Mouse (Mus musculus) G1E (cell line): ENCODE measurements around the gene Tex50. TPM values are rescaled to one million over a fixed set of nuclear protein-coding genes. Genes with fewer than 3 reads are reported as not detected.
A peak's percentile ranks its signal among the peaks of the same experiment; 100 is the strongest.
"Not testable (repeated sequence)": the region's sequence is repeated elsewhere in the genome, so short reads cannot be mapped to it uniquely, and the experiment has no call there.

Experiments used
- ATAC-seq: 2 replicates; pipeline ENCODE4 v1.8.0; 2016; ENCODE audit warnings: mild to moderate bottlenecking; ENCODE audit not compliant: insufficient number of reproducible peaks, poor library complexity, low FRiP score, severe bottlenecking; ENCODE audit errors: extremely low read depth
- DNase-seq: peaks from one replicate; pipeline ENCODE4 v3.0.0; 2012; ENCODE audit warnings: low spot score
- H3K27me3 ChIP-seq: 2 replicates; pipeline ENCODE4 v1.6.1; 2012; ENCODE audit warnings: mild to moderate bottlenecking, low read length, inconsistent platforms; ENCODE audit not compliant: insufficient read depth
- H3K36me3 ChIP-seq: replicated peaks from 2 replicates; pipeline ENCODE3; 2012; ENCODE audit warnings: mild to moderate bottlenecking, inconsistent platforms
- H3K4me1 ChIP-seq: 2 replicates; pipeline ENCODE4 v1.6.1; 2012; ENCODE audit warnings: low read depth, low read length, inconsistent platforms, mixed read lengths; ENCODE audit not compliant: insufficient read depth
- H3K4me3 ChIP-seq: 2 replicates; pipeline ENCODE4 v1.5.1; 2012; ENCODE audit warnings: low read depth, mild to moderate bottlenecking, inconsistent platforms, low read length, moderate library complexity, mixed read lengths
- H3K9me3 ChIP-seq: replicated peaks from 2 replicates; pipeline ENCODE4 v1.6.1; 2012; ENCODE audit warnings: inconsistent platforms
- CTCF ChIP-seq: IDR thresholded peaks from 2 replicates; pipeline ENCODE4 v1.5.1; 2012; ENCODE audit warnings: low read depth, low read length, inconsistent platforms, mixed read lengths
- GATA1 ChIP-seq: IDR thresholded peaks from 2 replicates; pipeline ENCODE4 v1.6.1; 2012; ENCODE audit warnings: borderline replicate concordance, low read length, inconsistent platforms, mixed read lengths
- GATA2 ChIP-seq: IDR thresholded peaks from 2 replicates; pipeline ENCODE4 v1.6.1; 2012; ENCODE audit warnings: low read depth, low read length, inconsistent platforms, borderline replicate concordance
- POLR2AphosphoS5 ChIP-seq: IDR thresholded peaks from 2 replicates; pipeline ENCODE4 v1.6.1; 2012; ENCODE audit warnings: low read depth, low read length, inconsistent platforms; ENCODE audit not compliant: insufficient replicate concordance
- TAL1 ChIP-seq: conservative IDR thresholded peaks from 2 replicates; pipeline ENCODE4 v1.6.1; 2012; ENCODE audit warnings: low read depth, low read length, inconsistent platforms, mixed read lengths
- polyA plus RNA-seq: library from polyadenylated mRNA; stranded (reverse); fragments of >175 nt; gene quantifications from 2 replicates; pipeline ENCODE4 v1.2.3, GENCODE M21; 2012
- total RNA-seq, 2 experiments: library from RNA; stranded (forward) in 1 of 2; stranded (reverse) in 1 of 2; fragments of 200-1000 nt in 1 of 2; fragments of >200 nt in 1 of 2; fragmentation: Nextera tagmentation in 1 of 2; gene quantifications; 2 replicates each; pipeline ENCODE4 v1.2.3; 2014 to 2017

The Tex50 gene
- total RNA-seq (2014; fragmentation: Nextera tagmentation) (not detected in 2 replicates), total RNA-seq (2017) (0.23 TPM in 1 of 2 replicates, not detected in the other), polyA plus RNA-seq (not detected in 2 replicates)

DNA sequence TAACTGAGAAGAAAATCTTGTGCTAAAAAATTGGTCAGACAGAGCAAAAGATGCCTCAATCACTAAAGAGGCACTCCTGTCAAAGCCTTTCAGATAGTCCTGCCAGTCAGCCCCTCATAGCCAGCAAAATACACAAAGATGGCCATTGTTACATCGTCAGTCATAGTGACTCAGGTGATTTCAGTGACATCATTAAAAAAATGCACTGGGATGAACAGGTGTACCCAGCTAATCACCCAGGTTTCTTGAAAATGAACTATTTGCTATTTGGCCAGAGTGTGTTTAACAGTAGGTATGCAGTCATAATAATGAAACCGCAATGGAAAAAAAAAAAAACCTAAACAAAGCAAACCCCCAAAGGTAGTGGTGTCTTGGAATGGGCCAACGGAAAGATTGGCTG lies at the start of gene Tex50:
TSS of gene Tex50 (minus strand) at position 101 of the 400 bp plus-strand sequence.
- Histone ChIP-seq H3K4me3 (no peak within 1 kb of the TSS), H3K27me3 (peaks cover 14% of the 10 kb centered on the region), H3K36me3 (no peaks in the 10 kb centered on the region), H3K4me1 (peaks cover 7% of the 10 kb centered on the region), H3K9me3 (0 out of 2 replicates have a peak, but pooled peaks cover 3% of the 10 kb centered on the region)
- TF ChIP-seq GATA2, result no peak
- TF ChIP-seq GATA1, result no peak
- TF ChIP-seq CTCF, result no peak
- no peak for TF ChIP-seq TAL1
- TF ChIP-seq POLR2AphosphoS5, result no peak
- DNase-seq (no peak), ATAC-seq (no peak)

DNA sequence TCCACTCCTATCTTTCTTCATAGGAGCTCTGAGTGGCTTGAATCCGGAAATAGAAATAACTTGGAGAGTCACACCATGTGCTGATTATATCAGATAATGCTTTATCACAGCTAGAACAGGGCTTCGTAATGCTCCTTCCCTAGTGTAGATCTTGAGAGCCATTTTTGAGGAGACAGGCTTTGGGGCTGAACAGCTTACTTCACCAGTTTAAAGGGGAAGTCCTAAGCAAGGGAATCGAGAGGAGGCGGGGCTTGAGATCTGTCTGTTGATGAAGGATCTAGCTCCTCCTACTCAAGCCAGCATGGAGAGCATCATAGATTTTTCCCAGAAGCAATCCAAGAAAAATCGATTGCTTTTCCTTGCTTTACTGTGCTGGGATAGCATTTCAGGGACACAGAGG lies 40.7 kb upstream of the Tex50 start:
- DNase-seq (peak; percentile 21), ATAC-seq (peak; percentile 58; the same call in 1 of the 2 replicates)
- Histone ChIP-seq H3K36me3 (no peaks in the 10 kb centered on the region), H3K27me3 (no peaks in the 10 kb centered on the region), H3K9me3 (no peaks in the 10 kb centered on the region), H3K4me3 (no peak overlapping the region), H3K4me1 (peaks cover 28% of the 10 kb centered on the region)
- TF ChIP-seq CTCF, result no peak
- no peak for TF ChIP-seq GATA1
- no peak for TF ChIP-seq POLR2AphosphoS5
- no peak for TF ChIP-seq TAL1
- no peak for TF ChIP-seq GATA2

DNA sequence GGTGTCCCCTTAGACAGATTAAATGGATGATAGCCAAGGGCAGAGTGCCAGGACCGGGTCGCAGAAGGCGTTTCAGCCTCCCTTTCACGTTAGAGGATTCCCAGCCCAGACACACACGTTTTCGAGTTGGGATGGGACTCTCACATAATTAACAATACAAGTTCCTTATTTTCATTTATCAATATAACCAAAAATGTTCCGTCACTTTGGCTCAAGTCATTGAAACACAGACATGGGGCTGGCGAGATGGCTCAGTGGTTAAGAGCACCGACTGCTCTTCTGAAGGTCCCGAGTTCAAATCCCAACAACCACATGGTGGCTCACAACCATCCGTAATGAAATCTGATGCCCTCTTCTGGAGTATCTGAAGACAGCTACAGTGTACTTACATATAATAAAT lies 37.2 kb upstream of the Tex50 start:
- H3K4me1 ChIP-seq, result peaks cover 35% of the 10 kb centered on the region
- H3K9me3 ChIP-seq, ATAC-seq, H3K4me3 ChIP-seq, H3K36me3 ChIP-seq, DNase-seq: not testable (repeated sequence)
- H3K27me3 ChIP-seq, result peaks cover 13% of the 10 kb centered on the region

DNA sequence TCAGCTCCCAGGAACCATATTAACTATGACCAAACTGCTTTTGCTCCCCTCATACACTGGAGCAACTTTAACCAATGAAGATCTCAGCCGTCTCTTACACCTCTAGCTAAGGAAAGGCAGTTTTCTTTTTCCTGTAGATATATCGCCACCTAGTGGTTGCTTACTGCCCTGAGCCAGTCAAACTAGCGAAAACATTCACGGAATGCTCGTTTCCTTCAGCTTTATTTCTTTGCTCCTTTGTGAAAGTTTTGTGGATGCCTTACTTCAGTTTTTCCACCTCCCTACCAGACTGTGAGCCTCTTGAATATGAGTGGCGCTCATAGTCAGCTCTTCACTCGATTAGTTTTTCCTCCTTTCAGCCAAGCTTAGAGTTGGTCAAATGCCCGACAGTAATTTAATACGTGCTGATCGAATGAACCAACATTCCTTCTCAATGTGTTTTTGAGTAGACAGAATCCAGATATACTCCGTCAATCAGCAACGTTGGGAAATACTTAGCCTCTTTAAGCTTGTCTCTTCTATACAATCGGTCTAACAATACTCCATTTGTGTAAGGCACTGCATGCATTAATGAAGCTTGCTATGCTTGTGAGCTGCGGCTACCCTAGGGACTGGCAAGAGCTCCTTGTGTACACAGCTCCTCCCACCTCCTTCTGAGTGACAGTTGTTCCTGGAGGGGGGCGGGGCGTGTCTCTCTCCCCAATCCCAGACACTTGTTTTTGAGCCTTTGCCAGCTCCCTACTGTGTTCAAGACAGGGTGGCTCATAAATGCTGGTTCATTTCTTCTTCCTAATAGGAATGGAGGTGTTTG lies 36.6 kb upstream of the Tex50 start:
- Histone ChIP-seq H3K9me3 (no peaks in the 10 kb centered on the region), H3K4me3 (peak overlapping the region; percentile 59), H3K4me1 (peaks cover 35% of the 10 kb centered on the region), H3K27me3 (peaks cover 13% of the 10 kb centered on the region), H3K36me3 (no peaks in the 10 kb centered on the region)
- peak; percentile 57 for DNase-seq
- TF ChIP-seq GATA1 (no peak), CTCF (peak; percentile 87), GATA2 (no peak), TAL1 (no peak)
- ATAC-seq, result peak; percentile 88

DNA sequence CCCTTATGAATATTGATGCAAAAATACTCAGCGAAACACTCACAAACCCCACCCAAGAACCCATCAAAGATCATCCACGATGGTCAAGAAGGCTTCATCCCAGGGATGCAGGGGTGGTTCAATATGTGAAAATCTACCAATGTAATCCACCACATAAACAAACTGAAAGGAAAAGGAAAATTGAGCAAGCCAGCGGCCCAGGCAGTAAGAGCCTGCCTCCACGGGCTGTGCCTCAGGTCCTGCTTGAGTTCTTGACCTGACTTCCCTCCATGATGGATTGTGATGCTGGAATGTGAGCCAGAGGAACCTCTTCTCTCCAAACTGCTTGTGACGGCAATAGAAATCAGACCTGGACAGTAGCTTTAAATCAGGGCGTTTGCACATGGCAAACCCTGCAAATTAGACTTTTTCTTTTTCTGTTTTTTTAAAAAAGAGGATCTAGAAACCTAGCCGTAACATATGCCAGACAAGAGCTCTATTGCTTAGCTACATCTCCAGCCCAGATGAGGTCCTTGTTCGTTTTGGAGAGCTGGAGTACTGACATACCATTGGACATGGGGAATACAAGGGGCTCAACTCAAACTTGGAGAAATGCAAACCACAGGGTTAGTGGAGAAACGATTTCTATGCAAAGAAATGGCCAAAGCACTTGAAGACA lies 31.3 kb upstream of the Tex50 start:
- TF ChIP-seq GATA1 (no peak), CTCF (no peak), POLR2AphosphoS5 (no peak), GATA2 (no peak), TAL1 (no peak)
- Histone ChIP-seq H3K36me3 (no peaks in the 10 kb centered on the region), H3K4me3 (no peak overlapping the region), H3K4me1 (peaks cover 15% of the 10 kb centered on the region; the same call in 1 of the 2 replicates), H3K9me3 (0 out of 2 replicates have a peak, but pooled peaks cover 3% of the 10 kb centered on the region), H3K27me3 (peaks cover 27% of the 10 kb centered on the region)
- ATAC-seq, result no peak
- no peak for DNase-seq

DNA sequence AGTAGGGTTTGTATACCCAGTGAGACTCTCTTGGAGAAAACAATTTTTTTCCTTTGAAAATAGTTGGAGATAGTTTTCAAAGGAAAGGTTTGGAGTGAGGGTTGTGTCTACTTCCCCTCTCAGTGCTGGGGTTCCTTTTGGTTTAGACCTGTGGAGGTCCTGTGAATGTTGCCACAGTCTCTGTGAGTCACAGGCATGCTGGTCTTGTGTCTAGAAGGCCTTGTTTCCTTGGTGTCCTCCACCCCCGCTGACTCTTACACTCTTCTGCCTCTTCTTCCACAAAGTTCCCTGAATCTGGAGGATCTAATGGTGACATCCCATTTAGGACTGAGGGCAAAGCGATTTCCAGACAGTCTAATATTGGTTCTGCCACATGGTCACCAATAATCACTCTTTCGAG lies 26.3 kb upstream of the Tex50 start:
- no peak overlapping the region for H3K4me3 ChIP-seq
- H3K9me3 ChIP-seq, result 0 out of 2 replicates have a peak, but pooled peaks cover 3% of the 10 kb centered on the region
- no peak for ATAC-seq
- H3K4me1 ChIP-seq, result peaks cover 11% of the 10 kb centered on the region; the same call in 1 of the 2 replicates
- H3K27me3 ChIP-seq, result peaks cover 27% of the 10 kb centered on the region
- H3K36me3 ChIP-seq, result no peaks in the 10 kb centered on the region
- TF ChIP-seq GATA2 (no peak), TAL1 (no peak), POLR2AphosphoS5 (no peak), GATA1 (no peak), CTCF (no peak)
- DNase-seq, result no peak
